In the genomic region with DNA sequence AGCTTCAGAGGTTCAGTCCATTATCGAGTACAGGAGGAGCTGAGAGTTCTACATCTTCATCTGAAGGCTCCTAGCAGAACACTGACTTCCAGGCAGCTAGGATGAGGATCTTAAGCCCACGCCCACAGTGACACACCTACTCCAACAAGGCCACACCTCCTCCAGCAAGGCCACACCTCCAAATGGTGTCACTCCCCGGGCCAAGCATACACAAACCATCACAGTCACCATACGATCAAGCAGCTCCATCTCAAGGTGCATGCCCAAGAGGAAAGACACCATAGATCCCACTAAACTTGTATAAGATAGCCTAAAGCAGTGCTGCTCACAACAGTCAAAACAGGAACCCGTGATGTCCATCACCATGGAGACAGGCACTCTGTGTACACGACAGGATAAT, we compare ENCODE assay signal across 14 mouse cellular contexts.
"Had no signal": no experiment of that assay in that cellular context is flagged by ENCODE, and none has a peak within 500 bp of the region (broad histone marks: within the 10 kb centered on the region; RNA-seq: fewer than 3 reads in every experiment).

No protein-coding gene starts in this region.

- H3K9me3 ChIP-seq: limb, embryonic 12.5 days; midbrain, embryonic 12.5 days; neural tube, embryonic 15.5 days had no signal

- H3K4me2 ChIP-seq: limb, embryonic 12.5 days; midbrain, embryonic 12.5 days; neural tube, embryonic 15.5 days had no signal

- DNase-seq: kidney, adult 2 months; kidney, postnatal 36 days; lung, adult 2 months; lung, postnatal 14 days; right cerebral cortex, adult 18-20 months; right cerebral cortex, postnatal 25 days; thymus, postnatal 4 days had no signal

- H3K4me3 ChIP-seq: limb, embryonic 12.5 days; midbrain, embryonic 12.5 days; myocyte; neural tube, embryonic 15.5 days had no signal

- H3K27ac ChIP-seq: kidney, postnatal 0 days; limb, embryonic 12.5 days; macrophage; midbrain, embryonic 12.5 days; neural tube, embryonic 15.5 days had no signal

- H3K27me3 ChIP-seq: limb, embryonic 12.5 days; neural tube, embryonic 15.5 days had no signal

- ATAC-seq: intestine, embryonic 16.5 days had no signal

- H3K9ac ChIP-seq: limb, embryonic 12.5 days; midbrain, embryonic 12.5 days; neural tube, embryonic 15.5 days had no signal

- H3K4me1 ChIP-seq: midbrain, embryonic 12.5 days; neural tube, embryonic 15.5 days had no signal

- H3K36me3 ChIP-seq: limb, embryonic 12.5 days; midbrain, embryonic 12.5 days; neural tube, embryonic 15.5 days had no signal
